Mouse (Mus musculus) stomach, embryonic 14.5 days (tissue): Measurements from ENCODE around the gene Rfxank. TPM values are rescaled to one million over a fixed set of nuclear protein-coding genes. Genes with fewer than 3 reads are reported as not detected.

Experiments
- ATAC-seq: fragments of 200-750 bp; cut with Nextera tagmentation; 2 replicates; pipeline ENCODE4 v1.8.0; 2017; ENCODE audit warnings: low read depth, moderate TSS enrichment; ENCODE audit not compliant: insufficient number of reproducible peaks, insufficient read depth, low FRiP score
- H3K27ac ChIP-seq: fragments of 300-500 bp; sonication (generic); 2 replicates; pipeline ENCODE4 v1.5.1; 2014; ENCODE audit warnings: mild to moderate bottlenecking, low read length, moderate library complexity, mixed read lengths
- H3K27me3 ChIP-seq: fragments of 300-500 bp; sonication (generic); 2 replicates; pipeline ENCODE4 v1.6.1; 2014; ENCODE audit warnings: low read length, control low read depth, mixed read lengths; ENCODE audit not compliant: control insufficient read depth, insufficient read depth
- H3K36me3 ChIP-seq: fragments of 300-500 bp; sonication (generic); 2 replicates; pipeline ENCODE4 v1.6.1; 2014; ENCODE audit warnings: mild to moderate bottlenecking, control low read depth, low read length, moderate library complexity, mixed read lengths; ENCODE audit not compliant: control insufficient read depth, insufficient read depth
- H3K4me1 ChIP-seq: fragments of 300-500 bp; sonication (generic); 2 replicates; pipeline ENCODE4 v1.6.1; 2014; ENCODE audit warnings: low read length, control low read depth, mixed read lengths; ENCODE audit not compliant: control insufficient read depth, insufficient read depth
- H3K4me2 ChIP-seq: fragments of 300-500 bp; sonication (generic); replicated peaks from 2 replicates; pipeline ENCODE4 v1.6.1; 2014; ENCODE audit warnings: low read depth, low read length, control low read depth
- H3K4me3 ChIP-seq: fragments of 300-500 bp; sonication (generic); 2 replicates; pipeline ENCODE4 v1.5.1; 2014; ENCODE audit warnings: low read depth, low read length, control low read depth
- H3K9ac ChIP-seq: fragments of 300-500 bp; sonication (generic); replicated peaks from 2 replicates; pipeline ENCODE4 v1.6.1; 2014; ENCODE audit warnings: low read depth, mild to moderate bottlenecking, control low read depth, low read length, moderate library complexity, mixed read lengths
- H3K9me3 ChIP-seq: fragments of 300-500 bp; sonication (generic); 2 replicates; pipeline ENCODE4 v1.6.1; 2016; ENCODE audit warnings: low read depth, low read length, control low read depth; ENCODE audit not compliant: control insufficient read depth
- WGBS: fragments of 180-500 bp; shearing (Covaris S2); extraction: QIAGEN DNeasy Blood & Tissue Kit; methylation state at CpG from one replicate; pipeline ENCODE4 v1.1.7; 2014; 5-methylcytosine and 5-hydroxymethylcytosine counted together
- polyA plus RNA-seq: library from polyadenylated mRNA; unstranded; fragments of >200 nt; fragmentation: Nextera tagmentation; extraction: Ambion mirVana; gene quantifications from 2 replicates; pipeline ENCODE4 v1.2.1, GENCODE M21; 2014

Gene Rfxank
- polyA plus RNA-seq, 1 experiment from 2014 or later = 20.0 TPM

GRCm38 (mm10) chr8:70173320-70173719 lies 34.4 kb upstream of the Rfxank start:
- H3K9me3 ChIP-seq = no peaks in the 10 kb centered on the region
- peaks cover 7% of the 10 kb centered on the region for H3K4me1 ChIP-seq
- no peak for ATAC-seq
- peak overlapping the region; percentile 54 for H3K4me2 ChIP-seq
- H3K27ac ChIP-seq = no peak overlapping the region
- no peak overlapping the region for H3K9ac ChIP-seq
- peaks cover 4% of the 10 kb centered on the region; the same call in 1 of the 2 replicates for H3K36me3 ChIP-seq
- 81% methylated on average over 5 of the region's 5 CpGs for WGBS
- no peaks in the 10 kb centered on the region for H3K27me3 ChIP-seq
- H3K4me3 ChIP-seq = 0 out of 2 replicates have a peak overlapping the region, but pooled peaks have one; percentile 68

- H3K27me3 ChIP-seq = no peaks in the 10 kb centered on the region
- H3K4me3 ChIP-seq = peak within 1 kb of the TSS; percentile 68
- 3% methylated on average over 27 of the region's 27 CpGs for WGBS
- H3K9ac ChIP-seq = peak within 1 kb of the TSS; percentile 69
- no peaks in the 10 kb centered on the region for H3K36me3 ChIP-seq
- peak within 1 kb of the TSS; percentile 54 for H3K4me2 ChIP-seq
- H3K9me3 ChIP-seq = no peaks in the 10 kb centered on the region
- H3K4me1 ChIP-seq = peaks cover 7% of the 10 kb centered on the region
- peak within 1 kb of the TSS; percentile 33; the same call in 1 of the 2 replicates for H3K27ac ChIP-seq
- peak; percentile 97 for ATAC-seq
These were observed 33.2 kb upstream of the Rfxank start, which contains the start of gene Tmem161a for GRCm38 (mm10) chr8:70172043-70172681. Gene Tmem161a, plus strand, starts transcription at chr8:70172356.

- H3K27me3 ChIP-seq = no peaks in the 10 kb centered on the region
- H3K9me3 ChIP-seq = no peaks in the 10 kb centered on the region
- H3K4me2 ChIP-seq = no peak overlapping the region
- no peak overlapping the region for H3K9ac ChIP-seq
- H3K4me1 ChIP-seq = peaks cover 10% of the 10 kb centered on the region
- ATAC-seq = no peak
- H3K4me3 ChIP-seq = no peak overlapping the region
- H3K36me3 ChIP-seq = no peaks in the 10 kb centered on the region
- WGBS = 83% methylated on average over 7 of the region's 7 CpGs
- H3K27ac ChIP-seq = no peak overlapping the region
These were observed 32.3 kb upstream of the Rfxank start for GRCm38 (mm10) chr8:70171240-70171639.

GRCm38 (mm10) chr8:70170748-70171147 lies 31.8 kb upstream of the Rfxank start:
- H3K27me3 ChIP-seq = 0 out of 2 replicates have a peak, but pooled peaks cover 2% of the 10 kb centered on the region
- WGBS = 69% methylated on average over 3 of the region's 3 CpGs
- H3K27ac ChIP-seq = no peak overlapping the region
- H3K4me2 ChIP-seq = no peak overlapping the region
- no peak overlapping the region for H3K9ac ChIP-seq
- H3K4me3 ChIP-seq = no peak overlapping the region
- no peaks in the 10 kb centered on the region for H3K9me3 ChIP-seq
- ATAC-seq = no peak
- peaks cover 10% of the 10 kb centered on the region for H3K4me1 ChIP-seq
- H3K36me3 ChIP-seq = no peaks in the 10 kb centered on the region

GRCm38 (mm10) chr8:70170116-70170515 lies 31.2 kb upstream of the Rfxank start:
- 73% methylated on average over 3 of the region's 3 CpGs for WGBS
- H3K9ac ChIP-seq = no peak overlapping the region
- no peak overlapping the region for H3K27ac ChIP-seq
- H3K27me3 ChIP-seq = 0 out of 2 replicates have a peak, but pooled peaks cover 4% of the 10 kb centered on the region
- no peak overlapping the region for H3K4me2 ChIP-seq
- H3K36me3 ChIP-seq = no peaks in the 10 kb centered on the region
- H3K9me3 ChIP-seq = no peaks in the 10 kb centered on the region
- H3K4me1 ChIP-seq = peaks cover 10% of the 10 kb centered on the region
- ATAC-seq = no peak
- no peak overlapping the region for H3K4me3 ChIP-seq

- H3K4me3 ChIP-seq = peak overlapping the region; percentile 9; the same call in 1 of the 2 replicates
- no peak overlapping the region for H3K27ac ChIP-seq
- no peaks in the 10 kb centered on the region for H3K9me3 ChIP-seq
- peak; percentile 77; the same call in 1 of the 2 replicates for ATAC-seq
- 2% methylated on average over 21 of the region's 21 CpGs for WGBS
- H3K9ac ChIP-seq = no peak overlapping the region
- H3K4me1 ChIP-seq = 0 out of 2 replicates have a peak, but pooled peaks cover 3% of the 10 kb centered on the region
- H3K36me3 ChIP-seq = no peaks in the 10 kb centered on the region
- H3K4me2 ChIP-seq = peak overlapping the region; percentile 40
- H3K27me3 ChIP-seq = 0 out of 2 replicates have a peak, but pooled peaks cover 4% of the 10 kb centered on the region
These were observed 27.7 kb upstream of the Rfxank start for GRCm38 (mm10) chr8:70166504-70167110.

- WGBS = 78% methylated on average over 3 of the region's 3 CpGs
- Histone ChIP-seq H3K27ac (no peak overlapping the region), H3K27me3 (0 out of 2 replicates have a peak, but pooled peaks cover 4% of the 10 kb centered on the region), H3K4me1 (0 out of 2 replicates have a peak, but pooled peaks cover 3% of the 10 kb centered on the region), H3K4me3 (no peak overlapping the region), H3K9ac (no peak overlapping the region), H3K36me3 (no peaks in the 10 kb centered on the region), H3K4me2 (no peak overlapping the region), H3K9me3 (no peaks in the 10 kb centered on the region)
- no peak for ATAC-seq
These were observed 24.4 kb upstream of the Rfxank start for GRCm38 (mm10) chr8:70163316-70163715.

GRCm38 (mm10) chr8:70160015-70160414 lies 21.1 kb upstream of the Rfxank start:
- Histone ChIP-seq H3K9me3 (no peaks in the 10 kb centered on the region), H3K4me1 (no peaks in the 10 kb centered on the region), H3K27me3 (no peaks in the 10 kb centered on the region), H3K9ac (no peak overlapping the region), H3K4me3 (no peak overlapping the region), H3K36me3 (no peaks in the 10 kb centered on the region), H3K27ac (no peak overlapping the region), H3K4me2 (no peak overlapping the region)
- ATAC-seq = no peak
- whole genome bisulfite sequencing = 64% methylated on average over 13 of the region's 13 CpGs
